Mouse (Mus musculus): ENCODE measurements around the gene Cdk11b.

Cdk11b gene

DNA sequence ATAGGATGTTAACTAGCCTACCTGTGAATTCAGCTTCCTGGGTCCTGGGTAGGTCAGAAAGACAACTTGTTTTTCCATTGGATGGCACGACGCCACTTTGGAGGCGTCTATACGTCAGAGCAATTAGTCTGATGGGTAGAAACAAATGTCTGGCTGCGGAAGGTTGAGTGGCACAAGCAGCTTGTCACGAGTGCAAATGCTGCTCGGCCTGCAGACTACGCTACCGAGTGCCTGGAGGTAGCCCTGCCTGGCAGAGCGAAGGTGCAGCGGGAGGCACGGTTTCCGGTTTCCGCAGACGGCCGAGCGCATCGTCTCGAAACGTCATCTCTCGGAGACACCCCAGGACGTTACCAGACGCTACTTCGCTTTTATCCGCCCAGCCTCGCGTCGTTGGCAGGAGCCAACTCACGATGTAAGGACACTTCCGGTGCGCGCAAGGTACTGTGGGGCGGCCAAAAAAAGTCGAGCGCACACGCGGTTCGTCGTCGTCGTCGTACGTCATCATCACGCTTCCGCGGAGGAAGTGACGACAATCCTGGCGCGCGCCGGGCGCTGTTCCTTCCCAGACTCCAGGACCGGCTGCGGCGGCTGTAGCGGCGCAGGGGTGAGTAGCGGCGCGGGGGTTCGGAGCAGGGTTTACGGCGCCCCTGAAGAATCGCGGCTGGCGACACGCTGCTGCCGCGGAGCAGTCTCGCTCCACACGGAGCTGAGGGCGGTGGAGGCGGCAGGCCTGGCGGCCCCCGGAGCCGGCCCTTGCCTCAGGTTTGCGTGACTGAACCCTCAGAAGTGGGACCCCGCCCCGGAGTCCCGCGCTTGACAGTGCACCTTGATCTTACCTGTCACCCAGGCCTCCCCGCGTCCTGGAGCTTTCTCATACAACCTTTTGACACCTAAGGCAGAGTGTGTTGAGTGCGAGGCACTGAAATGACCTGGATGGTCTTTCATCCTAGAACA lies at the start of gene Cdk11b:
Gene Cdk11b (plus strand): TSS at position 517 of the 954 bp plus-strand sequence.
- peak; percentile 94 to 97 for DNase-seq (ENCODE audit: low spot score in 2 of 2)

DNA sequence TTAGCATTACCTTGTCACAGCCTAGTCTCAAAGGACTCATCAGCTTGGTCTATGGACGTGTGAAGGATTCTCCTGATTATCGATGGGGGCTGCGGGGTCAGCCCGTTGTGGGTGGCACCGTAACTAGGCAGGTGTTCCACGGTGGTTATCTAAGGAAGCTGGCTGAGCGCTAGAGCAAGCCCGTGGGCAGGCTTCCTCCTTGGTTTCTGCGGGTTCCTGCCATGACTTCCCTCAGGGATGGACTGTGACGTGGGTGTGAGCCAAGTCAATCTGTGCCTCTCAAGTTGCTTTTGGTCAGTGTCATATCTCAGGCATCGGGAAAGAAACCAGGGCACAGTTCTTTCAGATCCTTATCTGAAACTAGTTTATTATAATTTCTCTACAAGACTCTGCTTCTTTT lies 49.7 kb upstream of the Cdk11b start:
- DNase-seq (ENCODE audit: low spot score in 2 of 2): no peak

GRCm38 (mm10) chr4:155575521-155575920 lies 49.1 kb upstream of the Cdk11b start:
- no peak for DNase-seq (ENCODE audit: low spot score in 2 of 2)

GRCm38 (mm10) chr4:155577132-155577531 lies 47.5 kb upstream of the Cdk11b start:
- DNase-seq (ENCODE audit: low spot score in 2 of 2): no peak

- no peak for DNase-seq (ENCODE audit: low spot score in 2 of 2)
Measured at GRCm38 (mm10) chr4:155577741-155578140, 46.9 kb upstream of the Cdk11b start.

DNA sequence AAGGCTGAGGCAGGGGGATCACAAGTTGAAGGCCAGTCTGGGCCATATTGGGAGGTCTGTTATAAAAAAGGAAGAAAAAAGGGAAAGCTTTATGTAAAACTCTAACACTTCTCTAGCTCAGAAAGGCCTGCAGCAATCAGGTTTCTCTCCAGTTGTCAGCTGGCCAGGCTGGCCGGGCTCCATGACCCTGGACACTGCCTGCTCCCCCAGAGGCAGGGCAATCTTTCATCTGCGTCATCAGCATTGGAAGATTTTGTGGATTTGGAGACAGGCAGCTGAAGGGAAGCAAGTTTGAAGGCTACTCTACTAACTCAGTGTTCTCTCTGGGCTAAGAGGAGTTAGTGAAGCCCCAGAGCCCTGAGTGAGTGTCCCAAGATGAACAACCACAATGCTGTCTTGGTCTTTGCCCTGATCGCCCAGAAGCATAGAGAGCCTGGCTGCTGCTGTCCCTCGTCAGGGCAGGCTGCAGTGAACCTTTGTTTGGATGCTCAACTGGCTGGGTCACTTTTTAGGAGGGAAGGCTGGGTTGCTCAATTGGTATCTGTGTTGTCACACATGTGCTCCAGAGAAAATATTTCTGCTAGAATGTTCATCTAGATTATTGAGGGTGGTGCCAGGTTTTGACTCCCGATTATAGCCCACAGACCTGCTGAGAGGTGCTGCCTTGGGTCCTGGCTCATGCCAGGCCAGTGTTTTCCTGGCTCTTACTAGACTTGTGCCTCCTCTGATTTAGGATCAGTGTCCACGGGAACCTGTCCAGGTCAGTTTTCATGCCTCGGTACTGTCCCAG lies 46.1 kb upstream of the Cdk11b start:
- DNase-seq (ENCODE audit: low spot score in 2 of 2): no peak

- peak in 1 of 2 experiments; percentile 50 for DNase-seq (ENCODE audit: low spot score in 2 of 2)
Measured at GRCm38 (mm10) chr4:155580420-155580819, 44.2 kb upstream of the Cdk11b start.

DNA sequence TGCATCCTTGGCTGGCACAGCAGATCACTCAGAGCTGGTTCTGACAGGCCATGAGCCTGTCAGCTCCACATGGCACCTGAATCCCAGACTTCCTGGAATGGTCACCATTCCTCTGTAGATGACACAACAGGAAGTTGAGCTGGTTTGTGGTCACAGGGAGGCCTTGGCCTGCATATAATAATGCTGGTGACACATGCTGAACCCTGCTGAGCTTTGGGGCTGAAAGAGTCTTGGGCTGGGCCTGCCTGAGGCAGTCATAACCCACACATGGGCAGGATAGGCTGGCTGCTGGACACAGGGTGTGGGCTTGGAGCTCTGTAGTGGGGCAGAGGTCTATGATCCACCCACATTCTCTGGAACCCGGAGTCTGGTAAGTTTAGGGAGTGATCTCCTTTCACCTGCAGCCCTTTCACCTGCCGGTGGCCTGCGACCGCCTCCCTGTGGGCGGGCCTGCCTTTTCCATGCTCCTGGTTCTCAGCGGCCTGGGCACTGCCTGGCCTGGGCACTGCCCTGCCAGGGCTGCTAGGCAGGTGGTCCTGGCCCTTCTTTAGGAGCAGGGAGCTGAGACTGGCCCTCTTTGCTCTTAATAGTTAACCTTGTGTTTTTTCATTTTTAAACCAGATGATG lies 42.3 kb upstream of the Cdk11b start:
- no peak for DNase-seq (ENCODE audit: low spot score in 2 of 2)

GRCm38 (mm10) chr4:155589356-155589755 lies 35.3 kb upstream of the Cdk11b start:
- DNase-seq (ENCODE audit: low spot score in 2 of 2): no peak

DNA sequence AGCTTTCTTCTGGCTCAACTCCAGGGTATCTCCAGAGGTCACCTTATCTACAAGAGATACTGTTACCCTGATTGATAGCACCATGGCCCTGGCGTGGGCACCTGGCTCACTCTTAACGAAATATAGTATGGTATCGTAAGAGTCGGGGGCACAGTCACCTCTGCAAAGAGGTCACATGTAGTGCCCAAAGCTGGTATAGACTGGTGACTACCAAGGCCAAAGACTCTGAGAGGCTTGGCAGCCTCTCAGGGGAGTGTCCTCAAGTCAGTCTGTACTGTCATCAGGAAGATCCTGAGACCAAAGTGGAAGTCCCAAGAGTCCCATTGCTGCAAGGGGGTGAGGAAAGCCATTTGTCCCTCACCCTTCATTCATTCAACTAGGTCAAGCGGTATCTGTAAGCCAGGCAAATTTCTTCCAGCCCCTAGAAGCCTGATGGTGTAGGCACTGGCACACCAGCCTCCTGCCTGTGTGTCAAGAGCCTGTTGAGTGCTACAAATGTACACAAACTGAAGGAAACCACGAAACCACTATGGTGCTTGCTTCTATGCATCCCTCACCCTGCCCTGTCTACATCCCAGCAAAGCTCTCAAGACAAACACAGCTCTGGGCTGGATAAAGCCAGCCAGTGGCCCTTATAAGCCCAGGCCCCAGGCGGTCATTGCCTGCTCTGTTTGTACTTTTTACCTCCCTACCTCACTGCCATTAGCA lies 33.5 kb upstream of the Cdk11b start:
- DNase-seq (ENCODE audit: low spot score in 2 of 2): no peak

DNA sequence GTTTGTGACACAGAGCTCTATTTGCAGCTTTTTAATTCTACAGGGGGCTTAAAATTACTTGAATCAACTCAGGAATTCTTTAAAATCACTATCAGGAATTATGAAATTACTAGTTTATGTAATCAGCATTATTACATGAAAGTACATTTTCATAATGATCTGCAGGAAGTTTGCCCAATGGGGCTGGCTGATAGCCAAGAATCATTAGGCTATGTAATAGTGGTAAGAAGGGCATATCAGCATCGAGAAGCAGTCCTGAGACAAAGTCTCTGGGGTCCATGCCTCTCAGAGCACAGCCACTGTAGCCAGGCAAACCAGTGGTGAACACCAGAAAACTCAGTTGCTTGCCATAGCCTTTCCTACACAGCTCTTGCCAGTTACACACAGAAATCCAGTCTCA lies 30.9 kb upstream of the Cdk11b start:
- no peak for DNase-seq (ENCODE audit: low spot score in 2 of 2)

DNA sequence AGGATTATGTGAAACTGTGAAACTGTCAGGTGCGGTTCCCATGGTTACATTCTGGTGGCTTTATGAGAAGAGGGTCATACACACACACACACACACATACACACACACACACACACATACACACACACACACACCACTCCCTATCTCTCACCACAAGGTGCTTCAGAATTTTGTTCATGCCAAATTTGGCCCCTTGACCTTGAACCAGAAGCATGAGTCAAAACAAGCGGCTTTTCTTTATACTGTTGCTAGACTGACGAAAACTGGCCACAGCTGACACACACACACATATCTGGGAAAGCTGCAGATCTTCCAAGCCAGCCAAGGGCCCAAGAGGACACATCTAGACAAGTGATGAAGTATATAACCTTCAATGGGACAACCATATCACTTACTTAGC lies 28.9 kb upstream of the Cdk11b start:
- DNase-seq (ENCODE audit: low spot score in 2 of 2): no peak

GRCm38 (mm10) chr4:155596606-155597005 lies 28.0 kb upstream of the Cdk11b start:
- no peak for DNase-seq (ENCODE audit: low spot score in 2 of 2)

GRCm38 (mm10) chr4:155598536-155598935 lies 26.1 kb upstream of the Cdk11b start:
- DNase-seq (ENCODE audit: low spot score in 2 of 2): no peak

DNA sequence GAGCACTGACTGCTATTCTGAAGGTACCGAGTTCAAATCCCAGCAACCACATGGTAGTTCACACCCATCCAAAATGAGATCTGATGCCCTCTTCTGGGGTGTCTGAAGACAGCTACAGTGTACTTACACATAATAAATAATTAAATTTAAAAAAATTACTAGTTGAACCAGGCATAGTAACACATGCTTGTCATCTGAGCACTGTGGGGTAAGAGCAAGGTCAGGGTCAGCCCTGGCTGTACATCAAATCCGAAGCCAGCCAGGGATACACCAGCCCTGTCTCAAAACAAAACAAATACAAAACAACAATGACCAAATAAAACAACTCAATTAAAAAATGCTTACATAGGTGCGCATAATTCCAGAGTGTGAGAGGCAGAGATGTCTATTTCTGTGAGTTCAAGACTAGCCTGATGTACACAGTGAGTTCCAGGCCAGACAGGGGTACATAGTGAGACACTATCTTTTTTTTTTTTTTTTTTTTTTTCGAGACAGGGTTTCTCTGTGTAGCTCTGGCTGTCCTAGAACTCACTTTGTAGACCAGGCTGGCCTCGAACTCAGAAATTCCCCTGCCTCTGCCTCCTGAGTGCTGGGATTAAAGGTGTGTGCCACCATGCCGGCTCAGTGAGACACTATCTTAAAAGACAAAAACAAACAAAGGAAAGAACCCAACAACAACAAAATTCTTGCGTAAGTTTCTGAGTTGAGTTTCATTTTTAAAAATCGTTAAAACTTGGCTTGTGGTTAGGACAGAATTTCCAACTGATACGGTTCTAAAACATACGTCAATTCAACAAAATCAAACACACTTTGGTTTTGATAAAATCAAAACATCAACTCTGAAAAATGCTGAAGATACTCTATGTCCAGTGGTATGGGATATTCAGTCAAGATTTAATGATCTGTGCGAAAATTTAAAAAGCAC lies 24.5 kb upstream of the Cdk11b start:
- DNase-seq (ENCODE audit: low spot score in 2 of 2): no peak

GRCm38 (mm10) chr4:155601091-155601996 lies 23.3 kb upstream of the Cdk11b start, which contains the start of gene Slc35e2:
TSS of gene Slc35e2 (plus strand) at chr4:155601416.
- peak; percentile 89 to 94 for DNase-seq (ENCODE audit: low spot score in 2 of 2)

GRCm38 (mm10) chr4:155601997-155602456 lies 22.6 kb upstream of the Cdk11b start:
- DNase-seq (ENCODE audit: low spot score in 2 of 2): no peak

DNA sequence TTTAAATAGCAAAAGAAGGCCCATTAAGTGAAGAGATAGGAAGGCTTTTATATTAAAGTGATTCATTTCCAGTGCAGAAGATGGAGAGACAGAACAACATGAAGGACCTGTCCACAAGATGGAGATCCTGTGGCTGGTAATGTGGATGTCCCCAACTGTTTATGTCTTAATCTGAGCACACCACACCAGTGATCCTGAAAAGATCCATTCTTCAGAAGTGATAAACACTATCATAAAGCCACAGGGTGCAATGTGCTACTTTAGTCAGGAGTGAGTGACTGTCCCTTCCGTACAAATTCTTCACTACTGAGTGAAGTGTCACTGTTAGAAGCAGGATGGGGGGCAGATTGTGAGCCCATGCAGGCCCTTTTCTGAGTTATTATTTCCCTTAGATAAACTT lies 21.9 kb upstream of the Cdk11b start:
- DNase-seq (ENCODE audit: low spot score in 2 of 2): no peak

DNA sequence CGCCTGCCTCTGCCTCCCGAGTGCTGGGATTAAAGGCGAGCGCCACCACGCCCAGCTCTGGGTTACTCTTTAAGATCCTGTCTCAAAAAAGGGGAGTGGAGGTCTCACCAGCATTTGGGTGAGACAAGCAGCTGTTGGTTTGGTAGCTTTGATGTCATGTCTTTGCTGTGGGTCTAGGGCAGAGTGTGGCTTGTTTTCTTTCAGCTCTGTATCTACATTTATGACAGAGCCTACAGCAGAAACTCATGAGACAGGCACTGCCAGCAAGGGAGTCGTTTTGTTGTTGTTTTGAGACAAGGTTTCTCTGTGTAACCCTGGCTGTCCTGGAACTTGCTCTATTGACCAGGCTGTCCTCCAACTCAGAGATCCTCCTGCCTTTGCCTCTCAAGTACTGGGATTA lies 20.9 kb upstream of the Cdk11b start:
- DNase-seq (ENCODE audit: low spot score in 2 of 2): no peak

Data from left cerebral cortex, adult 9 months (tissue).